Mouse (Mus musculus) B cell, adult 2 months (primary cell): Measurements from ENCODE around the gene Hsd17b2.

Source experiments
- DNase-seq, 2 experiments: peaks; one replicate each; pipeline ENCODE4 v3.0.0; 2022

Hsd17b2 gene

GRCm38 (mm10) chr8:117775626-117776025 lies 73.9 kb downstream of the Hsd17b2 start:
- DNase-seq, result no peak

GRCm38 (mm10) chr8:117776075-117776474 lies 74.4 kb downstream of the Hsd17b2 start:
- DNase-seq, result peak in 1 of 2 experiments; percentile 10

- DNase-seq, result no peak
These were observed 77.0 kb downstream of the Hsd17b2 start for GRCm38 (mm10) chr8:117778531-117779322.

GRCm38 (mm10) chr8:117779344-117779743 lies 77.6 kb downstream of the Hsd17b2 start:
- DNase-seq, result no peak

- no peak for DNase-seq
These were observed 79.8 kb downstream of the Hsd17b2 start for GRCm38 (mm10) chr8:117781375-117782129.

GRCm38 (mm10) chr8:117783021-117783420 lies 81.3 kb downstream of the Hsd17b2 start:
- DNase-seq, result no peak

- no peak for DNase-seq
These were observed 84.7 kb downstream of the Hsd17b2 start for GRCm38 (mm10) chr8:117786428-117786827.

GRCm38 (mm10) chr8:117792616-117793144 lies 91.0 kb downstream of the Hsd17b2 start:
- DNase-seq, result no peak

- no peak for DNase-seq
These were observed 92.9 kb downstream of the Hsd17b2 start for GRCm38 (mm10) chr8:117794581-117794980.

- no peak for DNase-seq
These were observed 94.8 kb downstream of the Hsd17b2 start for GRCm38 (mm10) chr8:117796464-117796863.

GRCm38 (mm10) chr8:117798066-117798465 lies 96.4 kb downstream of the Hsd17b2 start:
- no peak for DNase-seq

GRCm38 (mm10) chr8:117801443-117802298 lies 100.0 kb downstream of the Hsd17b2 start, which contains the start of gene Mphosph6:
Gene Mphosph6, minus strand, starts transcription at chr8:117801943.
- peak; percentile 95 to 97 for DNase-seq

- no peak for DNase-seq
These were observed 100.6 kb downstream of the Hsd17b2 start for GRCm38 (mm10) chr8:117802299-117802689.

- DNase-seq, result no peak
These were observed 103.7 kb downstream of the Hsd17b2 start for GRCm38 (mm10) chr8:117805419-117805818.
